Mouse (Mus musculus) adrenal gland, adult 18-20 months (tissue): ENCODE results near the gene Dda1. TPM values are rescaled to one million over a fixed set of nuclear protein-coding genes. Genes with fewer than 3 reads are reported as not detected.

ENCODE experiments used
- DNase-seq, 2 experiments: peaks; one replicate each; pipeline ENCODE4 v3.0.0; 2021 to 2022; ENCODE audit warnings: low spot score in 2 of 2
- total RNA-seq, 2 experiments: library from RNA; stranded (reverse); gene quantifications; 1 replicate in 1 of 2; 2 replicates in 1 of 2; pipeline ENCODE4 v1.2.3; 2021

Dda1 gene
- total RNA-seq, 2 experiments from 2014 or later: 63.8 to 67.8 TPM

DNA sequence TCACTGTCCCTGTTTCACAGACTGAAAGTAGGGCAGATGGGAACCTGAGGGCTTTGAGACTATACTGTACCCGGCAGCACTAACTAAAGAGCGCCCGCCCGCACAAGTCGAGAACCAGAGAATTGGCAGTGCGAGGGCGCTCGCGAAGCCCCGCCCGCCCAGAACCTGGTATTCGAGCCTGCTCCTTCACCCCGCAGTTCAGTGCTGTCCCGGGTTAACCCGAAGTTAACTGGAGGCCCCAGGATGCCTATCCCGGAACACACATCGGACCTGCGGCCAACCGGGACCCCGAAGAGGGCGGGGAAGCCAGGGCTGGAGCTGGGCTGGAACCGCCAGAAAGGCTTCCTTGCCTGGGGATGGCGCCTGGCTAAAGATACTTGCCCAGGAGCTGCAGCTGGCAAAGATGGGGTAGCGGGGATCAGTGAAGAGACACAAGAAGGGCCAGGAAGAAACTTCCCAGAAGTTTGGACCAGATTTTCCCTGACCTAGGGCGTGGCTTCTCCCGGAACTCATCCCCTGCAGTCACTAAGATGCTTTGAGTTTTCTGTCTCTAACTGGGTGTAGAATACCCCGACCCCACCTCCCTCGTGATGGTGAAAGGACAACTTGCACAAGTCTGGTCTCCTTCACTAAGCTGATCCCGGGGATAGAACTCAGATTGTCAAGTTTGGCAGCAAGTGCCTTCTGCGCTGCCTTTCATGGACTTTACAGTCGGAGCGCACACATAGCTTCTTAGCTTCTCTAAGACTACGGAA is 18.9 kb downstream of the Dda1 start, which contains the start of gene Gtpbp3:
TSS of gene Gtpbp3 (plus strand) at position 413 of the 755 bp plus-strand sequence.
- peak; percentile 78 for DNase-seq

- peak; percentile 80 to 81 for DNase-seq
Measured at GRCm38 (mm10) chr8:71488454-71488853, 19.5 kb downstream of the Dda1 start.

GRCm38 (mm10) chr8:71495039-71495438 is 26.0 kb downstream of the Dda1 start:
- peak; percentile 85 to 89 for DNase-seq

- no peak for DNase-seq
Measured at GRCm38 (mm10) chr8:71495811-71496210, 26.8 kb downstream of the Dda1 start.

DNA sequence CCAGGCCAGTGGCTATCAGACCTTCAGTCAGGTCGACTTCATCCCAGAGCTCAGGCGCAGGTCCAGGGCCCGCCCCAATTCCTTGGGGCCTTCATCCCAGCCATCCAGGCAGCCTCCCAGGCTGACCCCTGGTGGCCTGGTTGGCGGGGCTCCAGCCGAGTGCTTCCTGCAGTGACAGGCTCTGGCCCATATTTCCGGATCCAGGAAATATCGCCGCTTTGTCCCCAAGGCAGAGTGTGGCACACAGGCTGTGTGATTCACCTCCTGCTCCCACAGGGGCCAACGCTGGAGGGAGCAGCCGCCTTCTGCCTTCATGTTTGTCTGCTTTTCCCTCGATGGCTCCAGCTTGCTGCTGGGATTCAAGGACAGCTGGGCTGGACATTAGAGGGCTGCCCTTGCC is 27.5 kb downstream of the Dda1 start:
- DNase-seq: peak; percentile 92 to 94

GRCm38 (mm10) chr8:71497077-71497645 is 28.2 kb downstream of the Dda1 start:
- no peak for DNase-seq

DNA sequence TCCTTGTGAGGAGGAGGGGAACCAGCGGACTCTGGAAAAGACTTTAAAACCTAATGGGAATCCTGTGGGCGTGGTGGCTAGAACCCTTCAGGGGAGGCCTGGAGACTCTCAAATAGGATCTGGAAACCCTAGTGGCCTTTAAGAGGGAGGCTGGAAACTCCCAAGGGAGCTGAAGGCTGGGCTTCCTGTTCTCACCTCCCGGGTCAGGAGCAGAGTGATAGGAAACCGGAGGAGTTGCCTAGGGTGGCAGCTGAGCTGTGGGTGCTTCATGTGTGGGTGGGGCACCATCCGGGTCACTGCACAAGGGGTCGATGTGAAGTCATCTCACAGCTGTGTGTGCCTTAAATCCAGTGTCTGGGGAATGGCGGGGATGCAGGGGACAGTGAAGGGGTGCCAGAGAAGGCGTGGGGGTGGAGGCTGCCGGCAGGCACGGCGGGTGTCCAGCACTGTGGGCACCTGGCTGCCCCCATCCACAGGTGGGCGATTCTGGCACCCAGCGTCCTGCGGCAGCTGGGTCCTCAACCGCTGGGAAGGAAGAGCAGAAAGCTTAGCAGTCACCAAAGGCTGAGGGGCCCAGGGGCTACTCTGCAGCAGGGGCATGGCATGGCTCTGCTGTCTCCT is 29.0 kb downstream of the Dda1 start:
- DNase-seq: no peak

- DNase-seq: no peak
Measured at GRCm38 (mm10) chr8:71498816-71499690, 30.1 kb downstream of the Dda1 start.

DNA sequence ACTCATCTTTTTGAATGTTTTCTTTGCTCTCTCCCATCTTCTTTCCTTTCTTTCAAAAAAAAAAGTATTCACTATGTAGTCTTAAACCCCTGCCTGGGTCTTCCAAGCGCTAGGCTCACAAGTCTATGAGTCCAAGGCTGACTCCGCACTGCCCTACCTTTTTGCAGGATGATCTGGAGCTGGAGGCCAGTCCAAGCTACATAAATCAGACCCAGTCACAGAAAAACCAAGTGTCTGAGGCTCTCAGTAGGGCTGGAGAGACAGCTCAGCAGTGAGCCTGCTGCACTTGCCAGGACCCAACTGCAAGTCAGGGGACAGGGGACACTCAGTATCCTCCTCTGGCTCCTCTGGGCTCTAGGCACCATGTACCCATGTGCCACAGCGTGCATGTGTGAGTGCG is 35.4 kb downstream of the Dda1 start:
- DNase-seq: no peak

- no peak for DNase-seq
Measured at GRCm38 (mm10) chr8:71505326-71505725, 36.3 kb downstream of the Dda1 start.

GRCm38 (mm10) chr8:71505979-71506378 is 37.0 kb downstream of the Dda1 start:
- DNase-seq: no peak

GRCm38 (mm10) chr8:71507589-71508104 is 38.6 kb downstream of the Dda1 start:
- peak; percentile 56 to 66 for DNase-seq

GRCm38 (mm10) chr8:71509316-71509715 is 40.3 kb downstream of the Dda1 start:
- DNase-seq: no peak

DNA sequence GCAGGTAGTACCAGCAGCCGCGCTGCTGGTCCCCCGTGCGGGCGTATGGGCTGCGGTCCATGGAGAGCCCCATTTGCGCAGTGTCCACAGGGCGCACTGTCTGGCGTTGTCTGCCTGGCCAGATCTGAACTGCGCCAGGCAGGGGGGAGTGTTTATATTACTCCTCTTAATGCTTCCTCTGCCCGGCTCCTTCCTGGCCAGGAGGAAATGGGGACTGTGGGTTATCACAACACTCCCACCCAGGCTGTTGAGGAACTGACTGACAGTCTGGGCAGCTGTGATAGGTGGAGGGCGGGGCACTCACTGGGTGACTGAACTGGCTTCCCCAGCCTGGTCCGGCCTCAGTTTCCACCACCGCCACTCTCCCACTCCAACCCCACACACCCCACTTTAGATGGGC is 42.6 kb downstream of the Dda1 start, which contains the start of gene Plvap:
TSS of gene Plvap (minus strand) at position 109 of the 400 bp plus-strand sequence.
- DNase-seq: no peak

- DNase-seq: no peak
Measured at GRCm38 (mm10) chr8:71513018-71513754, 44.2 kb downstream of the Dda1 start.

- DNase-seq: no peak
Measured at GRCm38 (mm10) chr8:71515043-71515442, 46.0 kb downstream of the Dda1 start.

DNA sequence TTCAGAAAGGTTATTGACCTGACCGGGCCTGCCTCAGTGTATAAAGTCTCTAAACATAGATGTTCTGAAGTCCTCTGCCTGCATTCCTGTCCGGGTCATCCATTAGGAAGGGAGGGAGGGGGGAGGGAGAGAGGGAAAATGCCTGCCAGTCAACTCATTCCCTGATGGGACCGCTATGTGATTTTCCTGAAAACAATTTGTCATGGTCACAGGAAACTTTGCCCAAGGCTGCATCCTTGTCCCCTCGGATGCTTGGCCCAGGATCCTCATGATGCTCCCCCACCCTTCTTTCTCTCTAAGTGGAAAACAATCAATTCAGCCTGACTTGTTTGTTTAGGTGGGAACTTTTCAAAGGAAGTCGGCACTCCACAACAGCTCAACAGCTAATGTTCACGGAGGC is 47.8 kb downstream of the Dda1 start:
- DNase-seq: no peak

DNA sequence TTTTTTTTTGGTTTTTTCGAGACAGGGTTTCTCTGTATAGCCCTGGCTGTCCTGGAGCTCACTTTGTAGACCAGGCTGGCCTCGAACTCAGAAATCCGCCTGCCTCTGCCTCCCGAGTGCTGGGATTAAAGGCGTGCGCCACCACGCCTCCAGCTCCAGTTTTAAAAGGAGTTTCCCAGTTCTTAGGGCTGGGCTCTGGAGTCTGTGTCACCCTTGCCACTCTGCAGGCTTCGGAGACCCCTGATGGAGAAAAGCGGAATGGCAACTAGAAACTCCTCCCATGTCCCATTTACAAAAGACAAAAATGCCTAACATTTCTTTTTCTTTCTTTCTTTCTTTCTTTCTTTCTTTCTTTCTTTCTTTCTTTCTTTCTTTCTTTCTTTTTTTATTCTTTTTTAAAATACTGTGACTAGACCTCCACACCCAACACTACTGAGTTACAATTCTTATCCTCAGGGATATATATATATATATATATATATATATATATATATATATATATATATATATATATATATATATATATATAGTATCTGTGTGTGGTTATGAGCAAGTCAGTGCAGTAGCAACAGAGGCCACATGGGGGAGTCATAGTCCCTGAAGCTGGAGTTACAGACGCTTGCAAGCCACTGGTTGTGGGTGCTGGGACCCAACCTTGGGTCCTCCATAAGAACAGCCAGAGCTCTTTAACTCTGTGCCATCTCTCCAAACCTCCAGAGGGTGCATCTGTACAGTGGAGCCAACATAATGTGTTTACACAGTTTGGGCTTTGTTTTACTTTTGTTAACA is 50.2 kb downstream of the Dda1 start:
- DNase-seq: peak; percentile 63 to 67

GRCm38 (mm10) chr8:71521634-71522033 is 52.6 kb downstream of the Dda1 start:
- peak; percentile 96 to 97 for DNase-seq
